ENCODE assay signal across 17 mouse cellular contexts in the genomic region with DNA sequence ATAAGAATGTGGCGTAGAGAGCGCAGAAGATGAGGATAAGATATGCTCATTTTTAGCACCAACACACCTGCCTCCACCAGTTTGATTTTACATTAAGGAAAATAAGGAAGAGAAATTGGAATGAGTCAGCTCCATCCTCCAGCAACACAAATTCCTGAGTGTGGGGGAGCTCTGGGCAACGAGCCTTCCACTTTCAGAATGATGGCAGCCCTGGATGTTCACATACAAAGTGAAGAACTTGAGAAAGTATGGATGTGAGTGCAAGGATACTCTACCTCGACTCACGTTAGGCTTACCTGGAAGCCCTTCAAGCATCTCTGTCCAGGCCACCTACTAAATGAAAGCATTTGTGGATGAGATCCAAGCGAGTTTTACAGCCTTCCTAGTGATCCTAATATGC. TPM values are rescaled to one million over a fixed set of nuclear protein-coding genes. Genes with fewer than 3 reads are reported as not detected.
DNase-seq lines count a peak whose midpoint lies in the region.
"Had no signal": no experiment of that assay in that cellular context is flagged by ENCODE, and none has a peak within 500 bp of the region (broad histone marks: within the 10 kb centered on the region; RNA-seq: fewer than 3 reads in every experiment).

No protein-coding gene starts in this region.

- peak; percentile 9 to 23 for DNase-seq in left cerebral cortex, adult 18-20 months (ENCODE audit: low spot score in 2 of 2)
- DNase-seq in left cerebral cortex, postnatal 4 days, result no peak
- DNase-seq in 3T3-L1 (ENCODE audit: low read depth, low spot score) (peak; percentile 61), NIH3T3 (ENCODE audit: low read depth) (peak; percentile 61)
- peak; percentile 45 for DNase-seq in right cerebral cortex, postnatal 25 days
- DNase-seq in thymus, postnatal 25 days, result no peak
- DNase-seq in kidney, postnatal 14 days, result no peak
- DNase-seq: adrenal gland, postnatal 25 days; cerebellum, postnatal 14 days; heart, adult 11 months; kidney, adult 8-10 months; kidney, postnatal 10 days; liver, embryonic 13.5 days; lung, adult 2 months; lung, postnatal 14 days; retina, postnatal 1 day; spleen, adult 18-20 months had no signal

- intact Hi-C loops in left cerebral cortex, postnatal 4 days (cut with DNase I), result no loop called here

RNA-seq across cellular contexts. Expression of gene Nr4a2, which starts 54.3 kb away (rescaled TPM):
- 10 to 100 TPM; 38.4 to 71.5 TPM for total RNA-seq in left cerebral cortex, adult 18-20 months (2021)
- 10 to 100 TPM; 78.0 to 87.9 TPM for total RNA-seq in left cerebral cortex, postnatal 4 days (2021)

RNA-seq across cellular contexts. Expression of gene Gpd2, which starts 59.4 kb away (rescaled TPM):
- 10 to 100 TPM; 88.3 to 91.8 TPM for total RNA-seq in left cerebral cortex, adult 18-20 months (2021)
- 10 to 100 TPM; 92.7 to 99.4 TPM for total RNA-seq in left cerebral cortex, postnatal 4 days (2021)

Comparison
In these comparisons a context has a peak if more than half of its experiments do, and no peak if none do; other contexts are left out.
1. DNase-seq: peak in left cerebral cortex, adult 18-20 months (2 of 2), 3T3-L1 (single experiment), NIH3T3 (single experiment) and right cerebral cortex, postnatal 25 days (single experiment); none in left cerebral cortex, postnatal 4 days (single experiment), thymus, postnatal 25 days (single experiment) and kidney, postnatal 14 days (single experiment).